Mouse (Mus musculus) kidney, embryonic 15.5 days (tissue): Measurements from ENCODE around the gene Taf11. TPM values are rescaled to one million over a fixed set of nuclear protein-coding genes. Genes with fewer than 3 reads are reported as not detected.

Experiments used
- ATAC-seq: fragments of 200-750 bp; cut with Nextera tagmentation; replicated peaks from 2 replicates; pipeline ENCODE4 v1.8.0; 2017; ENCODE audit warnings: moderate TSS enrichment; ENCODE audit not compliant: low FRiP score
- H3K27ac ChIP-seq: fragments of 300-500 bp; sonication (generic); 2 replicates; pipeline ENCODE4 v1.5.1; 2015; ENCODE audit warnings: mild to moderate bottlenecking, inconsistent platforms
- H3K27me3 ChIP-seq: fragments of 300-500 bp; sonication (generic); 2 replicates; pipeline ENCODE4 v1.6.1; 2015; ENCODE audit warnings: inconsistent platforms
- H3K36me3 ChIP-seq: fragments of 300-500 bp; sonication (generic); 2 replicates; pipeline ENCODE4 v1.6.1; 2015; ENCODE audit warnings: inconsistent platforms
- H3K4me1 ChIP-seq: fragments of 300-500 bp; sonication (generic); 2 replicates; pipeline ENCODE4 v1.6.1; 2015; ENCODE audit warnings: inconsistent platforms
- H3K4me2 ChIP-seq: fragments of 300-500 bp; sonication (generic); 2 replicates; pipeline ENCODE4 v1.6.1; 2015; ENCODE audit warnings: moderate library complexity, mild to moderate bottlenecking, inconsistent platforms
- H3K4me3 ChIP-seq: fragments of 300-500 bp; sonication (generic); replicated peaks from 2 replicates; pipeline ENCODE4 v1.5.1; 2015; ENCODE audit warnings: mild to moderate bottlenecking, inconsistent platforms
- H3K9ac ChIP-seq: fragments of 300-500 bp; sonication (generic); 2 replicates; pipeline ENCODE4 v1.6.1; 2015; ENCODE audit warnings: mild to moderate bottlenecking, inconsistent platforms
- H3K9me3 ChIP-seq: fragments of 300-500 bp; sonication (generic); replicated peaks from 2 replicates; pipeline ENCODE4 v1.6.1; 2016; ENCODE audit warnings: inconsistent platforms
- WGBS: fragments of 180-500 bp; shearing (Covaris S2); methylation state at CpG from one replicate; pipeline ENCODE4 v1.1.7; 2015; ENCODE audit warnings: mixed read lengths; 5-methylcytosine and 5-hydroxymethylcytosine counted together
- polyA plus RNA-seq: library from polyadenylated mRNA; unstranded; fragments of >200 nt; fragmentation: Nextera tagmentation; extraction: Ambion mirVana; gene quantifications from 2 replicates; pipeline ENCODE4 v1.2.1, GENCODE M21; 2015

The Taf11 gene
- polyA plus RNA-seq, 1 experiment from 2014 or later = 65.1 TPM

DNA sequence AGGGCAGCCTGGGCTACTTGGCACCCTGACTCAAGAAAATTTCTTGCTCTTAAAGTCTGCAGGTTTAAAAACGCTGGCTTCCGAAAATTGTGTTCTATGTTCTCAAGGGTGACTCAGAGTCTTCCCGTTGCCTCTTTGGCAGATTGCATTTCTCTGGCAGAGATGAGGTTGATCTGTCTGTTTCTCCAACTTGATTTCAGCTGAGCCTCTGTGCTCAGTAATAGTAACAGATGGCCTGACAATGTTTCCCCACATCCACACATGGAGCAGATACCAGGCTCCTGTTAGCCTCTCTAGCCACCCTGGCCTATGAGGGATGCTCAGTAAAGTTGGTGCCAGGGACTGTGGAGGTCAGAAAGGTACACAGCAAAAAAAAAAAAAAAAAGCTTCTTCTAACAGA lies 37.8 kb downstream of the Taf11 start:
- H3K36me3 ChIP-seq = no peaks in the 10 kb centered on the region; the same call in 1 of the 2 replicates
- H3K4me3 ChIP-seq = no peak overlapping the region
- H3K9ac ChIP-seq = no peak overlapping the region
- H3K9me3 ChIP-seq = no peaks in the 10 kb centered on the region
- no peak for ATAC-seq
- WGBS = 85% methylated on average over 3 of the region's 3 CpGs
- no peak overlapping the region for H3K27ac ChIP-seq
- H3K27me3 ChIP-seq = no peaks in the 10 kb centered on the region
- H3K4me1 ChIP-seq = peaks cover 13% of the 10 kb centered on the region; the same call in 1 of the 2 replicates
- H3K4me2 ChIP-seq = no peak overlapping the region

DNA sequence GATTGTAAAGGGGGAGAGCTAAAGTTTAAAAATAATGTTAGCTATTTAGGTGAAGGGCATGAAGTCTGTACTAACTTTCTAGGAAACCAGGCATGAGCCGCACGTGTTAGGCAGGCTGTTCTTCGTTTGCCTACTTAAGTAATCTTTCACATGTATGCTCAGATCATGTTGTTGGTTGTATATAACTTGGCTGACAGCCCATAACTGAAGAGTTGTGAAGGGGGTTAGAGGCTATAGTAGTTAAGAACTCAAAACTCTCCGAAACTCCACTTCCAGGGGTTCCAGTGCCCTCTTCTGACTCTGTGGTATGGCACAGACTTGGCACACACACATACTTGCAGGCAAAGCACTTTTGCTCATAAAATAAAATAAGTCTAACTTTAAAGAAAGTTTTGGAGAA lies 42.9 kb downstream of the Taf11 start:
- no peak overlapping the region for H3K9ac ChIP-seq
- no peak overlapping the region for H3K4me3 ChIP-seq
- ATAC-seq = no peak
- H3K36me3 ChIP-seq = no peaks in the 10 kb centered on the region; the same call in 1 of the 2 replicates
- H3K27me3 ChIP-seq = no peaks in the 10 kb centered on the region
- no peak overlapping the region for H3K27ac ChIP-seq
- WGBS = 80% methylated on average over 4 of the region's 4 CpGs
- no peaks in the 10 kb centered on the region for H3K9me3 ChIP-seq
- 0 out of 2 replicates have a peak, but pooled peaks cover 1% of the 10 kb centered on the region for H3K4me1 ChIP-seq
- H3K4me2 ChIP-seq = no peak overlapping the region

DNA sequence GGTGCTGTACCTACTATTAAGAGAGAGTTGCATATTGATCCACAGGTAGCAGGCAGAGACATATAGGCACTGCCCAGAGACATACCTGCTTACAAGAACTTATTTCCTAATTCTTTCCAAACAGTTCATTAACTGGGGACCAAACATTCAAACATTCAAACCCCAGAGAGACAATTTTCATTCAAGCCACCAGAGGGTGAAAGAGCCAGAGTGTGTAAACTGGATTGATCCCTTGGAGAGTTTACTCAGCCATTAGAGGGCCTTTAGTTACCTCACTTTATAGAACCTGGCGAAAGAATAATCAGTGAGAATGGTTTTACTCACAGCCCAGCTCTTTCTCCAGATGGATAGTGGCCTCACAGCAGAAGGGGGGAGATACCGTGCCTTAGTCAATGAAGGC lies 44.2 kb downstream of the Taf11 start:
- Histone ChIP-seq H3K27ac (no peak overlapping the region), H3K27me3 (no peaks in the 10 kb centered on the region), H3K9me3 (no peaks in the 10 kb centered on the region), H3K36me3 (no peaks in the 10 kb centered on the region; the same call in 1 of the 2 replicates), H3K4me2 (no peak overlapping the region), H3K4me1 (0 out of 2 replicates have a peak, but pooled peaks cover 3% of the 10 kb centered on the region), H3K9ac (no peak overlapping the region), H3K4me3 (no peak overlapping the region)
- WGBS = 86% methylated on average over 2 of the region's 2 CpGs
- ATAC-seq = no peak

DNA sequence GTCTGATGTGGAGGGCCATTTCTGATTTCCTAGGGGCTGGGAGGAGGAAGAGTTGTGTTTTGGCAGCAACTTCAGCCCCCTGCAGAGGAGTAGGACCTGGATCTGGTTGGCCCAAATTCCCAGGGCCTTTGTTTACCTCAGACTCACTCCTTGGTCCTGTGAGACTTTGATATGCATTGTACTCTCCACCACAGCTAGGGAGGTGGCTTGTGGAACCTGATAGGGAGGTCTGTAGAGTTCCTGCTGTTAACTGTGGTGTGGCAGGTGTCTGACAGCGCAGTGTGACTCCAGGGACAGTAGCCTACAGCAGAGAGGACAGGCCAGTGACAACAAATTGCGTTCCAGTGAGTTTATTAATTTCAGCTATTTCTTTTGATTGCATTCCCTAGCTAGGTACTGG lies 50.5 kb downstream of the Taf11 start:
- Histone ChIP-seq H3K4me3 (no peak overlapping the region), H3K4me1 (peaks cover 36% of the 10 kb centered on the region), H3K9me3 (no peaks in the 10 kb centered on the region), H3K27me3 (no peaks in the 10 kb centered on the region), H3K27ac (no peak overlapping the region), H3K4me2 (peak overlapping the region; percentile 86; the same call in 1 of the 2 replicates), H3K9ac (no peak overlapping the region), H3K36me3 (peaks cover 6% of the 10 kb centered on the region)
- no peak; the same call in 1 of the 2 replicates for ATAC-seq
- WGBS = 38% methylated on average over 2 of the region's 2 CpGs

DNA sequence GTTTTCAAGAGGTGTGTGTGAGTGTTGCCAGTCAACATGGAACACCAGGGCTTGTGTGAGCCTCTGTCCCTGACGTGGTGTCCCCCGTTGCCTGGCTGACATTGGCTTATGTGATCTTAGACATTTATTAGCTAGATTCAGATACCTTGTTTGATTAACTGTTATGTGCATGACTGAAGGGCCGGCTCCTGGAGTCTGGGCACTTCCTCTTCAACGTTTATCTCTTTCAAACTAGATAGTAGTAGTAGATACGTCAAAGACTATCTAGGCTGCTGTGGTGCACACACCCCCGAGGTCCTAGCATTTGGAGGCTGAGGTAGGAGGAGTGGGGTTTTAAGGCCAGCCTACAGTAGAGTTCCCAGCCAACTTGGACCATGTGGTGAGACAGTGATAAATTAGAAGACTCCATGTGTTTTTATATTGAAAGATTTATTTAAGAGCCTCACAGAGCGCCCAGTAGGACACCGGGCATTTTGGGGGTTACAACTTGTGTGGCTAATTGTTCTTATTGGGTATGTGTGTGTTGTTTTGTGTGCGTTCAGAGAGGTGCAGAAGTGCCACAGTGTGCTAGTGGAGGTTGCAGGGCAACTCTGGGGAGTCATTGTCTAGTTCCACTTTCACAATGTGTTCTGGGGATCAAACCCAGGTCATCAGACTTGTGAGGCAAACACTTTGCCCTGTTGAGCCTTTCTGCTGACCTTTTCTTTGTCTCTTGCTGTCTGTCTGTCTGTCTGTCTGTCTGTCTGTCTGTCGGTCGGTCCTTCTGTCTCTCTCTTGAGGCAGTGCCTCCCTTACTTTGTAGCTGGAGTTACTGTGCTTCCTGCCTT lies 51.8 kb downstream of the Taf11 start:
- Histone ChIP-seq H3K4me2 (peak overlapping the region; percentile 86), H3K4me1 (peaks cover 36% of the 10 kb centered on the region), H3K36me3 (peaks cover 18% of the 10 kb centered on the region), H3K9me3 (no peaks in the 10 kb centered on the region), H3K27me3 (no peaks in the 10 kb centered on the region), H3K9ac (peak overlapping the region; percentile 80), H3K4me3 (peak overlapping the region; percentile 74), H3K27ac (peak overlapping the region; percentile 88; the same call in 1 of the 2 replicates)
- ATAC-seq = no peak
- WGBS = 35% methylated on average over 11 of the region's 11 CpGs

DNA sequence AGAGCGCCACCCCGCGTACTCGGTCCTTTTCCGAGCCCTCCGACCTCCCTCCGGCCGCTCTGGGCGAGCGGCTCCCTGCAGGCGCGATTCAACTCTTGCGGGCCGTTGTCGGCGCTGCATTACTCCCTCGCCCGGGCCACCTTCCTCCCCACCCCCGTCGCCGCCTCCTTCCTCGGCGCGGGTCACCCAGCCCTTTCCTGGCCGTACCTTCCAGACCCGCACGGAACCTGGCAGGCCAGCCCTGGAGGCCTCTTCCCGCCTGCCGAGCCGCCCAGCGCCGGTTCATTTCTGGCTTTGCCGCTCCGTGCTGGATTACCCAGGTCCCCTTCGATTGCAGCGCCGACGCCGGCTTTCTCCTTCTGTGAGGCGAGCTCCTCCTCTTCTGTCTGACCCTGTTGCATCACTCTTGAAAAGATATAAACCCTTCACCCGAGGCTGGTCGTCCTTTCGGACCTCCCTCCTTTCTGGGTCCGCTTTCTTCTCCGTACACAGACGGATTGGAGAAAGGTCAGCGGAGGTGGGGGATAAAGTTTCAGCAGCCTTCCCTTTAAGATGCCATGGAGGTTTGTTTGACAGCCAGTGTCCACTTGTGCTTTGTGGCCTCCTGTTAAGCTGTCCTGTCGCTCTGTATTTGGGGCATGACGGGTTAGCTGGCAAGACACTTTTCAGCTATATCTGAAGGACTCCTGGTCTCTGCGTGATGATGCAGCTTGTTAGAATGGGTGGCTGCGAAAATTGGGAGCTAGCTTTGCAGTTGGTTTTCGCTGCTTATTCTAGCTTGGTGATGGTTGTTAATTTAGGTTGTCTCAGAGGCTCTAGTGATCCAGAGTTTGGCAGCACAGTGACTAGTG lies 52.6 kb downstream of the Taf11 start:
- Histone ChIP-seq H3K27me3 (no peaks in the 10 kb centered on the region), H3K27ac (peak overlapping the region; percentile 88), H3K9me3 (no peaks in the 10 kb centered on the region), H3K36me3 (peaks cover 27% of the 10 kb centered on the region), H3K9ac (peak overlapping the region; percentile 80), H3K4me3 (peak overlapping the region; percentile 74), H3K4me2 (peak overlapping the region; percentile 86), H3K4me1 (peaks cover 36% of the 10 kb centered on the region)
- ATAC-seq = peak; percentile 62
- 1% methylated on average over 51 of the region's 52 CpGs for WGBS

DNA sequence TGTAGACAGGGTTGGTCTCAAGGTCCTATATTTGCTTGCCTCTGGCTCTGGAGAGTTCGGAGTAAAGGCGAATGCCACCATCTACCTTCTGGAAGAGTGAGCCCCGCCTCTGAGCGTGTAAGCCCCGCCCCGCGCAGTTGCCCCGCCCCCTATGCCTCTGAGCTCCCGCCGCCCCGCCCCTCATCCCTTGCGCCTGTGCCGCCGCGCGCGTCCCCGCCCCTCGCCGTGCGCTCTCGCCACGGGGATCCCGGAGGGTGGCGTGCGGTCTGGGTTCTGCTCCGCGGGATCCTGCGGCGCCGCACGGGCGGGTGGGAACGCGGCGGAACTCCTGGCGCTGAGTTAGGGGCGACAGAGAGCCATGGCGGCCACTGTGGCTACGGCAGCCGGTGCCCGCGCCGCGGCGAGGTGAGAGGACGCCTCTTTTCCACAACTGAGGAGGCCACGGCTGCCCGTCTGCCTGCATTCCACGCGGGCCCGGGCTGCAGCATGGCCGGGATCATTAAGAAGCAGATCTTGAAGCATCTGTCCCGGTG lies 53.3 kb downstream of the Taf11 start, which contains the start of gene Uhrf1bp1:
Gene Uhrf1bp1 (plus strand): TSS at position 177 of the 533 bp plus-strand sequence.
- Histone ChIP-seq H3K36me3 (peaks cover 30% of the 10 kb centered on the region), H3K27me3 (no peaks in the 10 kb centered on the region), H3K9me3 (no peaks in the 10 kb centered on the region), H3K4me2 (peak within 1 kb of the TSS; percentile 86), H3K9ac (peak within 1 kb of the TSS; percentile 80), H3K4me1 (peaks cover 33% of the 10 kb centered on the region), H3K4me3 (peak within 1 kb of the TSS; percentile 74), H3K27ac (peak within 1 kb of the TSS; percentile 88)
- WGBS = under 1% methylated on average over 54 of the region's 54 CpGs
- ATAC-seq = peak; percentile 86

Other genes starting within 250 kb of the Taf11 start
- 0.16 and 1.4 TPM in 2 replicates for gene Spdef, start 180.9 kb downstream of the Taf11 start, polyA plus RNA-seq
- gene D17Wsu92e, start 89.2 kb downstream of the Taf11 start, polyA plus RNA-seq = 16.7 and 16.8 TPM in 2 replicates
- gene Snrpc, start 71.7 kb downstream of the Taf11 start, polyA plus RNA-seq = 330 and 331 TPM in 2 replicates
- gene Uhrf1bp1, start 53.4 kb downstream of the Taf11 start, polyA plus RNA-seq = 6.1 and 7.9 TPM in 2 replicates
- gene Anks1, start 538 bp downstream of the Taf11 start, polyA plus RNA-seq = 12.4 and 14.4 TPM in 2 replicates
- 5.8 and 6.1 TPM in 2 replicates for gene Tcp11, start 170.8 kb upstream of the Taf11 start, polyA plus RNA-seq
- 17.7 and 19.2 TPM in 2 replicates for gene Scube3, start 232.3 kb upstream of the Taf11 start, polyA plus RNA-seq